Mouse (Mus musculus) lung, adult 18-20 months (tissue): ENCODE measurements around the gene Snx3.

Experiments
- DNase-seq, 2 experiments: peaks; one replicate each; pipeline ENCODE4 v3.0.0; 2022; ENCODE audit warnings: mixed read lengths in 2 of 2

The Snx3 gene

DNA sequence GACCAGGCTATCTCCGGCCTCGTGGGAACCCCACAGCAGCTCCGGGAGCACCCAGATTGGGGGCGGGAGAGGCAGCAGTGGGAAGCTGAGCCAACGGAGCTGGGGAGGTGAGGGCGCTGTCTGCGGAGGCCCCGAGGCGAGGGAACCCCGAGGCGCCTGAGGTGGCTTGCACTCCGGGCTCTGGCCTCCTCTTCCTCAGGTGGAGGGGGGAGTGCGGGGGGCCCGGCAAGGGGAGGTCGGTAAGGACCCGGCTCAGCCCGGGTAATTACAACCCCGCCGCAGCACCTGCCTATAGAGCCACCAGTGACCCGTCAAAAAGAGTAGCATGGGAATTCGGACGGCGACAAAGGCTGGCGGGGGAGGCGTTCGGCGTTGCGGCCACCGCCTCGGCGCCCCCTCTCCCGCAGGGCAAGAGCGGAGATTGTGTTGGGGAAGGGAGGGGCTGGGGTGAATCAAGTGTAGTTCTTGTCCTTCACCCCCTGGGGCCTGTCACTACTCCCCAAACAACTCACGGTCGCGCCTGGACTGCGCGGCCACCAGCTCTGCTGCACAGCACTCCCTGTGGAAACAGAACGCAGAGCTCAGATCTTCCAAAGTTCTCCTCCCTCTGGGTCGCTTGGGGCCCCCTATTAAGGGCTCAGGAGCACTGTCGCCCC, 77.8 kb downstream of the Snx3 start:
- no peak for DNase-seq

- no peak for DNase-seq
Observed at GRCm38 (mm10) chr10:42580131-42580950, 78.5 kb downstream of the Snx3 start.

DNA sequence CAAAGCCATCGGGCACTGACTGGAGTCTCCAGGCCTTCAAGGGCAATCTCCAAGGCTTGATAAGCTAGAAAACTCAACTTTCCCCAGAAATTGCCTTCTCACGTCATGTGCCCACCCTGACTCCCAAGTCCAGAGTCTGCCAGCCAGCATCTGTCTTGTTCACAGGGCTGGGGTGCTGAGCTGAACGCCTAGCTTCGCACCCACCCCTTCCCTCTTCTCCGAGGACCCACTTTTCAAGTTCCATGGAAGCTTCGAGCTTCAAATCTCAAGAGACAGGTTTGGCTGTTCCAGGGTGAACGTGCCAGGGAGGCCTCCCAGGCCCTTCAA, 79.1 kb downstream of the Snx3 start:
- DNase-seq: no peak

DNA sequence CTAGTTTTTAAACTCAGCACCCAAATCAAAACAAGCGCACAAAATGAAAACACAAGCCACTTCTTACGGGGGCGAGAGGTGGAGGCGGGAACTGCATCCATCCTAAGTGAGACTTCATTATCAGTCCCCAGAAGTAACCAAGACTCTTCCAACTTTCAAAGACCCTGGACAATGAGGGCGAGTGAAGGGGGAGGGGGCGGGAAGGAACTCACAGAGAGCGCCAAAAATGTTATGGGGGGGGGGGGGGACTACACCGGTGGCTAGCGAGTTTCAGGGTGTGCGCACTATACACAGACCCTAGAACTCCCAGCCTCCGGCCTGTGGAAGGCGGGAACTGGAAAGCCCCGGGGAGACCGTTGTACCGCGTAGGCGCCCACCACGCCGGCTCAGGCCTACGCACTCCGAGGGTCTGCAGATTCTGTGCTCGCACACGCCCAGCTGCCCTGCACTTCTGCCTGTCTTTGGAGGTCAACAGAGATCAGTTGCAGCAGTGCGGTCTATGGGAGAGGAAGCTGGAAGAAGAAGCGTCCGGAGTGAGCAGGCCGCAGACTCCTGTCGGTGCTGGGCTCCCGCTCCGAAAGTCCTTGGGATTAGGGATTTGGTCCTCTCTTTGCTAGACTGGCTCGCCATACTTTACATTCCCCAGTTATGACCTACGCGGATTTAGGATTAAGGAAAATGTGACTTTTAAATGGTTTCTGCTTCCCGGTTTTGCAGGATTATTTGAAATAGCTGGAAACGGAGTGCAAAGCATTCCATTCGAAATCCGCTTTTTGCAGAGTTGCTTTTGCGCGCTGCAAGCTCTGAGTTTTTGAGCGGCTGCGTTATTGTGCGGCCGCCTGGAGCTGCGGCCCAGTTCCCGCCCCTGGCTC, 80.1 kb downstream of the Snx3 start:
- DNase-seq: no peak

DNA sequence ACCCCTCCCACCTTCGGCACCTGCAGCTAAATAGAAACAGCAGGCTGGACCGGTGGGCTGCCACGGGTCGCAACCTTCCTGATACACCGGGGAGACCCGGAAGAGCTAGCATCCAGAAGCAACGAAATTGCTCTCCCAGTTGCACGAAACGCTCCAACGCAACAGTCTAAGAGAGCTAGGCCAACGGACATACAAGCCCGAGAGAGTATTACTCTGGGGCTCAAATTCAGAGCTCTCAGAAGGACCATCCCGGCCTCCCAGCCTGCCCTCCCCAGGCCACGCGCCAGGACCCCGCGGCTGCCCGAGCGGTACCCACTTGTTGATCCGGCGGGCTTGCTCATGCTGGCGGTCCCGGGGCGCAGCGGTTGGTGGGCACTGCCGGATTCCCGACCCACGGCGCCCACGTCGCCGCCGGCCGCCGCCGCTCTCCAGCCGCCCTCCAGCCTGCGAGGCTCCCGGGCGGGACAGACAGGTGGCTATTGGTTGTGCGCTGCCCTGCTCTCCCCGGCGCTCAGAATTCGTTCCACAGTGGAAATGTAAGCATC, 80.8 kb downstream of the Snx3 start:
- DNase-seq: no peak

- no peak for DNase-seq
Observed at GRCm38 (mm10) chr10:42583157-42583872, 81.5 kb downstream of the Snx3 start, which contains the start of the genes Nr2e1 and Ostm1. TSS of gene Nr2e1 (minus strand) at chr10:42583632. TSS of gene Ostm1 (plus strand) at chr10:42583822.

GRCm38 (mm10) chr10:42583902-42584435, 82.1 kb downstream of the Snx3 start:
- DNase-seq: no peak

DNA sequence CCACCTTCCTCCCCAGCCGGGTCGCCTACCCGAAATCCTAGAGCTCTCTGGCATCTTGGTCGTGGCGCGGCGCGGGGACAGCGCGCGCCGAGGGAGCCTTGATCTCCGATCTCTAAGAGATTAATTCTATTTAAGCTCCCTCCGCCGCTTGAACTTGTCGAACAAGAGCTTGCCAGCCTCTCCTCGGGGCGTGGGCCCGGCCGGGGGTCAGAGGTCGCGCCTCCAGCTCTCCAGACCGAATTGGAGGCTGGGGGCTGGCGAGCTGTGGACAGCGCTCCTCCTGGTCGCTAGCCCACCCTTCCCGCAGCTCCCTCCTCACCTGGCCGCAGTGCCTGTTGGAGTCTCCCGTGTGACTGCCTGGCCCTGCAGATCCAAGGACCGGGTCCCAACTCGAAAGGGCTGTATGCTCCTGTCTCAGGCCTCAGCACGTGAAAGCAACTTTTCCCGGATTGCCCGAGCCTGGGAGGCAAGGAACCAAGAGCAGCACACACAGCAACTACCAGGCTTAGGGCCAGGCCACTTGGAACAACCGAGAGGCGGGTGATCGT, 82.7 kb downstream of the Snx3 start:
- no peak for DNase-seq
